Mouse (Mus musculus): ENCODE data around the gene Tcea3. TPM values are rescaled to one million over a fixed set of nuclear protein-coding genes. Genes with fewer than 3 reads are reported as not detected.
A peak's percentile ranks its signal among the peaks of the same experiment; 100 is the strongest.

Tcea3 gene
- polyA plus RNA-seq (2015; fragmentation: Nextera tagmentation; extraction: Ambion mirVana) = 23.9 and 29.1 TPM in 2 replicates

DNA sequence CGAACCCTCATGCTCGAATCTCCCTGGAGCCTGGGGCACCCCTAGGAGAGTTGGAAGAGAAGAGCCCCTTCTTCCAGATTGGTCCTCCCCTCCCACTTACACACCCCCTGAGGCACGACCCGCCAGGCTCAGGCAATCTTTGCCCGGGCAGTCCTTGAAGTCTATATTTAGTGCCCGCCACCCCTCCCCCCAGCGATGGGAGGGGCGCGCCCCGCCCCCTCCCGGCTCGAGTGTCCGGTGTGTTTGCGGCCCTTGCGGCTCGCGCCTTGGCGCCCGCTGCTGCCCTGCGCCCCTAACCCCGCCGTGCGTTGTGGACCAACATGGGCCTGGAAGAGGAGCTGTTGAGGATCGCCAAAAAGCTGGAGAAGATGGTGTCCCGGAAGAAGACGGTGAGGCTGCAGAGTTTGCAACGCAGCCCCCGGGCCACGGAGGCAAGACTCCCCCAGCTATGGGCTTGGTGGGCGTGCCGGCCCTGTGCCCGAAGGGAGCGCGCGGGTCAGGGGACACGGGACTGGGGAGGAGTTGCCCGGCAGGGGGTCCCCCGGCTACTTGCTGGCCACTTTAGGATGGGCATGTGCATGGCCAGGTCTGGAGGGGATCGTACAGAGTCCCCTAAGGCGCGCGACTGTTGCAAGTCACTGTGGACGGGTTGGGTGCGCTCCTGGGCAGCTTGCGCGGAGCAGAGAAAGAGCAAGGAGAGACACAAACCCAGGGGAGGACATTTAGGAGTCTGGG, at the start of gene Tcea3:
TSS of gene Tcea3 (plus strand) at position 1 of the 735 bp plus-strand sequence.
- 0 out of 2 replicates have a peak, but pooled peaks cover 3% of the 10 kb centered on the region for H3K36me3 ChIP-seq (ENCODE audit: control insufficient read depth, insufficient read depth, low read length)
- peak; percentile 22; the same call in 1 of the 2 replicates for ATAC-seq (ENCODE audit: insufficient read depth, low FRiP score)
- peak within 1 kb of the TSS; percentile 59 for H3K4me3 ChIP-seq (replicated peaks; ENCODE audit: low read length)
- WGBS = under 1% methylated on average over 46 of the region's 46 CpGs
- H3K27me3 ChIP-seq (ENCODE audit: control insufficient read depth, insufficient read depth, low read length) = peaks cover 17% of the 10 kb centered on the region
- peak within 1 kb of the TSS; percentile 73 for H3K9ac ChIP-seq (ENCODE audit: low read length)
- no peaks in the 10 kb centered on the region for H3K9me3 ChIP-seq (replicated peaks; ENCODE audit: control insufficient read depth, low read length)
- H3K4me1 ChIP-seq (ENCODE audit: control insufficient read depth, insufficient read depth, low read length) = peaks cover 40% of the 10 kb centered on the region
- H3K27ac ChIP-seq (ENCODE audit: low read length) = no peak within 1 kb of the TSS
- H3K4me2 ChIP-seq (ENCODE audit: low read depth, low read length) = peak within 1 kb of the TSS; percentile 91

GRCm38 (mm10) chr4:136198846-136199245, 48.7 kb upstream of the Tcea3 start:
- no peak overlapping the region for H3K27ac ChIP-seq (ENCODE audit: low read length)
- ATAC-seq (ENCODE audit: insufficient read depth, low FRiP score) = no peak
- no peak overlapping the region for H3K9ac ChIP-seq (ENCODE audit: low read length)
- H3K9me3 ChIP-seq (replicated peaks; ENCODE audit: control insufficient read depth, low read length) = no peaks in the 10 kb centered on the region
- no peak overlapping the region for H3K4me2 ChIP-seq (ENCODE audit: low read depth, low read length)
- no peaks in the 10 kb centered on the region for H3K27me3 ChIP-seq (ENCODE audit: control insufficient read depth, insufficient read depth, low read length)
- 74% methylated on average over 7 of the region's 7 CpGs for WGBS
- no peak overlapping the region for H3K4me3 ChIP-seq (replicated peaks; ENCODE audit: low read length)
- no peaks in the 10 kb centered on the region for H3K4me1 ChIP-seq (ENCODE audit: control insufficient read depth, insufficient read depth, low read length)
- no peaks in the 10 kb centered on the region for H3K36me3 ChIP-seq (ENCODE audit: control insufficient read depth, insufficient read depth, low read length)

DNA sequence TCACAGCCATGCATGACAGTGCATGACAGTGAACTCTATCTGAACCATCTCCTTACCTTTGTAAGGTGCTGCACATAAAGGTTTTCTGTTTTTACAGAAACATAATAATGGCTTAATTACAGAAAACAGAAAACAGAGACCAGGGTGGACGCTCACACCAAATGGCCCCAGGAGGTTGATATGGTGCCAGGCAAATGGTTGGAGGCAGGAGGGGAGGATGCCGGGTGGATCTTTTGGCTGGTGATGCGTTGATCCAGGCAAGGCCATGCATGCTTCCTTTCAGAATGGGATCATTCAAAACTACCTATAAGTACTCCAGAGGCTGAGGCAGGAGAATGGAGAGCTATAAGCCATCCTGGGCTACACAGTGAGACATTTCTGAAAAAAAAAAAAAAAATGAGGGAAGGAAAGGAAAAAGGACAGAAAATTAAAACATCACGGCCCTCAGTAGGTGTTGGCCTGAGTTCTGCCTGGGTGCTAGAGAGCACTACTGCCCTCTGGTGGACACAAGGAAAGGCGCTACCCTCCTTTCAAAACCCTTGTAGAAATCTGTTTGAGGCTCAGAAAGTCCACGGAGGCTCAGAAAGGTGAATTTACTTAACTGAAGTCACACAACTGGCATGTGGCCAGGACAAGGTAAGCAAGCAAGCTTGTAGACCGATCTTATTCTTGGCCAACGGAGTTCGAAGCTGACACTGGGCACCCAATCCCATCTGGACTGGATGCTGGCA, 47.8 kb upstream of the Tcea3 start:
- H3K4me1 ChIP-seq (ENCODE audit: control insufficient read depth, insufficient read depth, low read length) = no peaks in the 10 kb centered on the region
- no peak for ATAC-seq (ENCODE audit: insufficient read depth, low FRiP score)
- no peaks in the 10 kb centered on the region for H3K9me3 ChIP-seq (replicated peaks; ENCODE audit: control insufficient read depth, low read length)
- no peaks in the 10 kb centered on the region for H3K36me3 ChIP-seq (ENCODE audit: control insufficient read depth, insufficient read depth, low read length)
- H3K27me3 ChIP-seq (ENCODE audit: control insufficient read depth, insufficient read depth, low read length) = no peaks in the 10 kb centered on the region
- WGBS = 29% methylated on average over 9 of the region's 9 CpGs
- H3K9ac ChIP-seq (ENCODE audit: low read length) = no peak overlapping the region
- no peak overlapping the region for H3K27ac ChIP-seq (ENCODE audit: low read length)
- no peak overlapping the region for H3K4me3 ChIP-seq (replicated peaks; ENCODE audit: low read length)
- H3K4me2 ChIP-seq (ENCODE audit: low read depth, low read length) = no peak overlapping the region

DNA sequence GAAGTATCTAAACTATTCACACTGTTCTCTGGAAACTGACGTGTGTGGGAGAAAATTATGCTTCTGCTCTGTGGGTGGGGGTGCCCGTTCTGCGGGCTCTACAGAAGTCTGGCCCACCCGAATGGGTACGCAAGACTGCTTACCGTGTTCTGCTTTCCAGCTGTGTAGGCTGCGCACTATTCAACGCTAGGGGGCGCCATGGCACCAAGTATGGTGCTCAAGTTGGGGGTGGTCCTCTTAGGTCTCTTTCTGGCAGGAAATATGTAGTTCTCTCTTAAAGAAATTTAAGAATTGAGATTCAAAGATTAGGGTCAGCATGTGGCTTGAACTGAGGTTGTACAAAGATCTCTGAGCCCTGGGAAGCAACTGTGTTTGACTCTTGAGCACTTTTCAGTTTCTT, 45.0 kb upstream of the Tcea3 start:
- H3K4me1 ChIP-seq (ENCODE audit: control insufficient read depth, insufficient read depth, low read length) = peaks cover 11% of the 10 kb centered on the region; the same call in 1 of the 2 replicates
- ATAC-seq (ENCODE audit: insufficient read depth, low FRiP score) = no peak
- H3K4me3 ChIP-seq (replicated peaks; ENCODE audit: low read length) = no peak overlapping the region
- no peaks in the 10 kb centered on the region for H3K9me3 ChIP-seq (replicated peaks; ENCODE audit: control insufficient read depth, low read length)
- no peak overlapping the region for H3K27ac ChIP-seq (ENCODE audit: low read length)
- H3K9ac ChIP-seq (ENCODE audit: low read length) = no peak overlapping the region
- no peak overlapping the region for H3K4me2 ChIP-seq (ENCODE audit: low read depth, low read length)
- 8% methylated on average over 9 of the region's 9 CpGs for WGBS
- no peaks in the 10 kb centered on the region for H3K36me3 ChIP-seq (ENCODE audit: control insufficient read depth, insufficient read depth, low read length)
- no peaks in the 10 kb centered on the region for H3K27me3 ChIP-seq (ENCODE audit: control insufficient read depth, insufficient read depth, low read length)

- WGBS = 61% methylated on average over 2 of the region's 2 CpGs
- no peak for ATAC-seq (ENCODE audit: insufficient read depth, low FRiP score)
- Histone ChIP-seq H3K4me1 (ENCODE audit: control insufficient read depth, insufficient read depth, low read length) (peaks cover 16% of the 10 kb centered on the region; the same call in 1 of the 2 replicates), H3K27ac (ENCODE audit: low read length) (no peak overlapping the region), H3K4me2 (ENCODE audit: low read depth, low read length) (no peak overlapping the region), H3K27me3 (ENCODE audit: control insufficient read depth, insufficient read depth, low read length) (no peaks in the 10 kb centered on the region), H3K36me3 (ENCODE audit: control insufficient read depth, insufficient read depth, low read length) (no peaks in the 10 kb centered on the region), H3K9ac (ENCODE audit: low read length) (no peak overlapping the region), H3K9me3 (replicated peaks; ENCODE audit: control insufficient read depth, low read length) (no peaks in the 10 kb centered on the region), H3K4me3 (replicated peaks; ENCODE audit: low read length) (no peak overlapping the region)
Measured at GRCm38 (mm10) chr4:136204775-136205174, 42.8 kb upstream of the Tcea3 start.

- Histone ChIP-seq H3K27me3 (ENCODE audit: control insufficient read depth, insufficient read depth, low read length) (no peaks in the 10 kb centered on the region), H3K27ac (ENCODE audit: low read length) (peak within 1 kb of the TSS; percentile 77), H3K9ac (ENCODE audit: low read length) (peak within 1 kb of the TSS; percentile 78), H3K4me2 (ENCODE audit: low read depth, low read length) (peak within 1 kb of the TSS; percentile 96), H3K36me3 (ENCODE audit: control insufficient read depth, insufficient read depth, low read length) (no peaks in the 10 kb centered on the region), H3K4me3 (replicated peaks; ENCODE audit: low read length) (peak within 1 kb of the TSS; percentile 70), H3K9me3 (replicated peaks; ENCODE audit: control insufficient read depth, low read length) (no peaks in the 10 kb centered on the region), H3K4me1 (ENCODE audit: control insufficient read depth, insufficient read depth, low read length) (peaks cover 16% of the 10 kb centered on the region; the same call in 1 of the 2 replicates)
- WGBS = under 1% methylated on average over 47 of the region's 54 CpGs
- peak; percentile 93 for ATAC-seq (ENCODE audit: insufficient read depth, low FRiP score)
Measured at GRCm38 (mm10) chr4:136206033-136206893, 41.3 kb upstream of the Tcea3 start, which contains the start of gene Asap3. Asap3 (plus strand) TSS chr4:136206365.

GRCm38 (mm10) chr4:136206943-136207342, 40.6 kb upstream of the Tcea3 start:
- Histone ChIP-seq H3K9ac (ENCODE audit: low read length) (peak overlapping the region; percentile 78), H3K4me2 (ENCODE audit: low read depth, low read length) (peak overlapping the region; percentile 96), H3K27ac (ENCODE audit: low read length) (peak overlapping the region; percentile 77; the same call in 1 of the 2 replicates), H3K4me3 (replicated peaks; ENCODE audit: low read length) (peak overlapping the region; percentile 70), H3K4me1 (ENCODE audit: control insufficient read depth, insufficient read depth, low read length) (peaks cover 16% of the 10 kb centered on the region; the same call in 1 of the 2 replicates), H3K36me3 (ENCODE audit: control insufficient read depth, insufficient read depth, low read length) (no peaks in the 10 kb centered on the region), H3K27me3 (ENCODE audit: control insufficient read depth, insufficient read depth, low read length) (no peaks in the 10 kb centered on the region), H3K9me3 (replicated peaks; ENCODE audit: control insufficient read depth, low read length) (no peaks in the 10 kb centered on the region)
- WGBS = 7% methylated on average over 6 of the region's 6 CpGs
- ATAC-seq (ENCODE audit: insufficient read depth, low FRiP score) = no peak

- H3K9ac ChIP-seq (ENCODE audit: low read length) = no peak overlapping the region
- ATAC-seq (ENCODE audit: insufficient read depth, low FRiP score) = no peak
- no peaks in the 10 kb centered on the region for H3K36me3 ChIP-seq (ENCODE audit: control insufficient read depth, insufficient read depth, low read length)
- WGBS = 84% methylated on average over 9 of the region's 9 CpGs
- H3K9me3 ChIP-seq (replicated peaks; ENCODE audit: control insufficient read depth, low read length) = no peaks in the 10 kb centered on the region
- no peak overlapping the region for H3K4me2 ChIP-seq (ENCODE audit: low read depth, low read length)
- H3K27ac ChIP-seq (ENCODE audit: low read length) = no peak overlapping the region
- no peak overlapping the region for H3K4me3 ChIP-seq (replicated peaks; ENCODE audit: low read length)
- H3K4me1 ChIP-seq (ENCODE audit: control insufficient read depth, insufficient read depth, low read length) = peaks cover 20% of the 10 kb centered on the region
- no peaks in the 10 kb centered on the region for H3K27me3 ChIP-seq (ENCODE audit: control insufficient read depth, insufficient read depth, low read length)
Measured at GRCm38 (mm10) chr4:136210931-136211330, 36.6 kb upstream of the Tcea3 start.

Measured in stomach, embryonic 16.5 days (tissue).